16 mouse cellular contexts compared by ENCODE assay signal in genomic region chr11:113338581-113338980, GRCm38 (mm10).
DNase-seq lines count a peak whose midpoint lies in the region; ATAC-seq and TF ChIP-seq lines count a peak whose summit lies in the region.
"Had no signal": no experiment of that assay in that cellular context is flagged by ENCODE, and none has a peak within 500 bp of the region (broad histone marks: within the 10 kb centered on the region; RNA-seq: fewer than 3 reads in every experiment).

No protein-coding gene starts in this region.

- H3K9ac ChIP-seq in heart, postnatal 0 days (replicated peaks; ENCODE audit: low read depth, low read length), result no peak overlapping the region
- H3K9ac ChIP-seq in lung, postnatal 0 days (replicated peaks; ENCODE audit: low read depth), result no peak overlapping the region
- H3K9ac ChIP-seq in ES-Bruce4 (ENCODE audit: low read depth, poor library complexity, severe bottlenecking), result no peak overlapping the region
- H3K9ac ChIP-seq: hindbrain, embryonic 12.5 days; liver, embryonic 15.5 days had no signal

- no peaks in the 10 kb centered on the region for H3K4me1 ChIP-seq in heart, postnatal 0 days (ENCODE audit: control insufficient read depth, insufficient read depth)
- peaks cover 4% of the 10 kb centered on the region; the same call in 1 of the 2 replicates for H3K4me1 ChIP-seq in lung, postnatal 0 days (ENCODE audit: insufficient read depth, low read depth, low read length)
- H3K4me1 ChIP-seq in ES-Bruce4 (ENCODE audit: control insufficient read depth, insufficient read depth, low read length), result peaks cover 3% of the 10 kb centered on the region
- H3K4me1 ChIP-seq: liver, embryonic 15.5 days had no signal

- TF ChIP-seq EP300 in heart, postnatal 0 days (IDR thresholded peaks at IDR 0.05; ENCODE audit: low read depth), result no peak
- TF ChIP-seq EP300 in lung, postnatal 0 days (IDR thresholded peaks at IDR 0.05), result no peak
- TF ChIP-seq EP300 in ES-Bruce4 (IDR thresholded peaks at IDR 0.05; ENCODE audit: insufficient read depth, low read depth, low read length), result no peak

- TF ChIP-seq CTCF in heart, postnatal 0 days (IDR thresholded peaks at IDR 0.05; ENCODE audit: low read depth), result peak; percentile 7; the same call in 1 of the 2 replicates
- TF ChIP-seq CTCF in lung, postnatal 0 days (IDR thresholded peaks at IDR 0.05), result peak; percentile 43
- TF ChIP-seq CTCF in ES-Bruce4 (IDR thresholded peaks at IDR 0.05; ENCODE audit: low read depth, low read length), result peak; percentile 52
- no peak; the same call in 1 of the 2 replicates for TF ChIP-seq CTCF in left cerebral cortex, adult 2 months (IDR thresholded peaks at IDR 0.05)

- no peak overlapping the region for H3K4me3 ChIP-seq in heart, postnatal 0 days (ENCODE audit: low read depth, low read length)
- H3K4me3 ChIP-seq in lung, postnatal 0 days (ENCODE audit: low read depth, low read length), result no peak overlapping the region
- H3K4me3 ChIP-seq in ES-Bruce4 (ENCODE audit: low read depth, low read length), result no peak overlapping the region
- H3K4me3 ChIP-seq in left cerebral cortex, adult 2 months, result no peak overlapping the region
- H3K4me3 ChIP-seq: hindbrain, embryonic 12.5 days; limb, embryonic 10.5 days; liver, embryonic 15.5 days; megakaryocyte, embryonic 14.5 days had no signal

- no peak for ATAC-seq in heart, postnatal 0 days (ENCODE audit: insufficient read depth, low read depth)
- no peak for ATAC-seq in lung, postnatal 0 days

- H3K27ac ChIP-seq in heart, postnatal 0 days (ENCODE audit: low read depth), result no peak overlapping the region
- no peak overlapping the region for H3K27ac ChIP-seq in lung, postnatal 0 days (ENCODE audit: low read length)
- no peak overlapping the region for H3K27ac ChIP-seq in ES-Bruce4 (ENCODE audit: insufficient read depth, low read length)
- H3K27ac ChIP-seq in left cerebral cortex, adult 2 months, result no peak overlapping the region
- H3K27ac ChIP-seq: hindbrain, embryonic 12.5 days; limb, embryonic 10.5 days; liver, embryonic 15.5 days had no signal

- no peak overlapping the region for H3K4me2 ChIP-seq in heart, postnatal 0 days (ENCODE audit: low read depth, low read length)
- no peak overlapping the region for H3K4me2 ChIP-seq in lung, postnatal 0 days (replicated peaks; ENCODE audit: low read depth, low read length)
- H3K4me2 ChIP-seq: hindbrain, embryonic 12.5 days; liver, embryonic 15.5 days had no signal

- H3K36me3 ChIP-seq in heart, postnatal 0 days (replicated peaks; ENCODE audit: control insufficient read depth, insufficient read depth, low read length), result no peaks in the 10 kb centered on the region
- no peaks in the 10 kb centered on the region for H3K36me3 ChIP-seq in lung, postnatal 0 days (ENCODE audit: insufficient read depth, low read length)
- no peaks in the 10 kb centered on the region for H3K36me3 ChIP-seq in ES-Bruce4 (ENCODE audit: control insufficient read depth, insufficient read depth, low read length, poor library complexity, severe bottlenecking)
- H3K36me3 ChIP-seq: hindbrain, embryonic 12.5 days; limb, embryonic 10.5 days; liver, embryonic 15.5 days had no signal

- intact Hi-C loops in left cerebral cortex, adult 2 months (cut with DNase I), result no loop called here

- TF ChIP-seq POLR2A in ES-Bruce4 (IDR thresholded peaks at IDR 0.05; ENCODE audit: insufficient read depth, low read length), result no peak

- no peaks in the 10 kb centered on the region for H3K27me3 ChIP-seq in heart, postnatal 0 days (ENCODE audit: control insufficient read depth, insufficient read depth, low read length)
- no peaks in the 10 kb centered on the region for H3K27me3 ChIP-seq in lung, postnatal 0 days (replicated peaks; ENCODE audit: insufficient read depth, low read length)
- no peaks in the 10 kb centered on the region for H3K27me3 ChIP-seq in ES-Bruce4 (ENCODE audit: control insufficient read depth, insufficient read depth, low read length, poor library complexity, severe bottlenecking)
- H3K27me3 ChIP-seq: hindbrain, embryonic 12.5 days; liver, embryonic 15.5 days; megakaryocyte, embryonic 14.5 days had no signal

- DNase-seq in heart, postnatal 0 days (ENCODE audit: low spot score), result no peak
- no peak for DNase-seq in heart, adult 11 months
- DNase-seq in lung, postnatal 0 days (ENCODE audit: low spot score), result no peak
- no peak for DNase-seq in lung, postnatal 10 days
- peak; percentile 41 for DNase-seq in naive thymus-derived CD4-positive, alpha-beta T cell, adult 2 months (ENCODE audit: low read depth)
- no peak for DNase-seq in left cerebral cortex, adult 2 months (ENCODE audit: extremely low spot score in 1 of 2, low spot score in 2 of 2)
- DNase-seq in cerebellum, adult 11-12 months, result no peak
- DNase-seq: cerebellum, postnatal 25 days; heart, adult 18-20 months; kidney, adult 18-20 months; right cerebral cortex, postnatal 4 days had no signal

- 49% methylated on average over 5 of the region's 5 CpGs for WGBS in heart, postnatal 0 days
- WGBS in lung, postnatal 0 days, result 64% methylated on average over 5 of the region's 5 CpGs

- no peaks in the 10 kb centered on the region; the same call in 1 of the 2 replicates for H3K9me3 ChIP-seq in heart, postnatal 0 days (replicated peaks; ENCODE audit: control insufficient read depth, low read length)
- H3K9me3 ChIP-seq in lung, postnatal 0 days (ENCODE audit: low read length), result no peaks in the 10 kb centered on the region
- no peaks in the 10 kb centered on the region for H3K9me3 ChIP-seq in ES-Bruce4 (replicated peaks; ENCODE audit: control insufficient read depth, insufficient read depth, low read length, poor library complexity, severe bottlenecking)
- H3K9me3 ChIP-seq: limb, embryonic 10.5 days; liver, embryonic 15.5 days had no signal
